Mouse (Mus musculus) retina, postnatal 7 days (tissue): ENCODE measurements around the gene Cryba4.

Experiments
- DNase-seq: peaks from one replicate; pipeline ENCODE4 v3.0.0-alpha.2; 2012; ENCODE audit warnings: low read depth, low spot score

Gene Cryba4

GRCm38 (mm10) chr5:112252400-112252799 lies at the start of gene Cryba4:
Gene Cryba4, minus strand, starts transcription at chr5:112252518.
- no peak for DNase-seq

GRCm38 (mm10) chr5:112301694-112302093 lies 49.4 kb upstream of the Cryba4 start:
- no peak for DNase-seq

- DNase-seq: no peak
Observed at GRCm38 (mm10) chr5:112300721-112301308, 48.5 kb upstream of the Cryba4 start.

- DNase-seq: no peak
Observed at GRCm38 (mm10) chr5:112300112-112300511, 47.8 kb upstream of the Cryba4 start.

GRCm38 (mm10) chr5:112299399-112299798 lies 47.1 kb upstream of the Cryba4 start:
- no peak for DNase-seq

GRCm38 (mm10) chr5:112298226-112298988 lies 46.1 kb upstream of the Cryba4 start:
- no peak for DNase-seq

GRCm38 (mm10) chr5:112297257-112297656 lies 44.9 kb upstream of the Cryba4 start:
- no peak for DNase-seq

GRCm38 (mm10) chr5:112296404-112297181 lies 44.3 kb upstream of the Cryba4 start:
- DNase-seq: no peak

GRCm38 (mm10) chr5:112295564-112295963 lies 43.2 kb upstream of the Cryba4 start:
- no peak for DNase-seq

- no peak for DNase-seq
Observed at GRCm38 (mm10) chr5:112295162-112295561, 42.8 kb upstream of the Cryba4 start.

- DNase-seq: no peak
Observed at GRCm38 (mm10) chr5:112294696-112295095, 42.4 kb upstream of the Cryba4 start.

- DNase-seq: no peak
Observed at GRCm38 (mm10) chr5:112293800-112294199, 41.5 kb upstream of the Cryba4 start.

- no peak for DNase-seq
Observed at GRCm38 (mm10) chr5:112292343-112292980, 40.1 kb upstream of the Cryba4 start.

GRCm38 (mm10) chr5:112291866-112292265 lies 39.5 kb upstream of the Cryba4 start:
- DNase-seq: no peak

GRCm38 (mm10) chr5:112290536-112290880 lies 38.2 kb upstream of the Cryba4 start:
- no peak for DNase-seq

GRCm38 (mm10) chr5:112289819-112290535 lies 37.7 kb upstream of the Cryba4 start:
- DNase-seq: no peak

GRCm38 (mm10) chr5:112289236-112289635 lies 36.9 kb upstream of the Cryba4 start:
- no peak for DNase-seq

- no peak for DNase-seq
Observed at GRCm38 (mm10) chr5:112288193-112289141, 36.1 kb upstream of the Cryba4 start.

- DNase-seq: no peak
Observed at GRCm38 (mm10) chr5:112287652-112288051, 35.3 kb upstream of the Cryba4 start.

- DNase-seq: no peak
Observed at GRCm38 (mm10) chr5:112286984-112287641, 34.8 kb upstream of the Cryba4 start.
